Mouse (Mus musculus): ENCODE data around the gene Spta1.

DNA sequence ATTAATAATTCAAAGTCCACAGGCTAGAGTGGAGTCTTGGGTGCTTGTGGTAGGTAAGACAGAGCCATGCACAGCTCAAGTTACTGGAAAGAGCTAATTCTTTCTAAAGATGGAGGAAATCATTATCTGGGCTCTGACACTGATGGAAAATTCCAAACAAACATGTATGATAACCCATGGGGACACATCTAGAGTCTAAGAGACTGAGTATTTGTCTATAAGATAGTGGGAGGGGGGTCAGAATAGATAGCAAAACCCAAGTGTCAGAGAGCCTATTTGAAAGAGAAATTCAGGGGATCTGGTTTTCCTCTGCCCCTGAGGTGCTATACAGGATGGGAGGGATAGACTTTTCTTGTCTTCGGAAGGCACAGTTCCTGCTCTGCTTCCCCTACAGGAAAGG, 73.5 kb downstream of the Spta1 start:
- TF ChIP-seq CHD2 (IDR thresholded peaks at IDR 0.05; ENCODE audit: low read depth, low read length) (no peak), ZNF384 (IDR thresholded peaks at IDR 0.05; ENCODE audit: low read depth, low read length) (no peak), HCFC1 (IDR thresholded peaks at IDR 0.05; ENCODE audit: borderline replicate concordance, insufficient read depth, low read length) (no peak), ZC3H11A (IDR thresholded peaks at IDR 0.05; ENCODE audit: borderline replicate concordance, low read depth, low read length) (no peak), MAFK (IDR thresholded peaks at IDR 0.05; ENCODE audit: insufficient read depth, low read depth, low read length) (no peak)

All from ES-E14 (cell line).